Mouse (Mus musculus) macrophage (primary cell): ENCODE measurements around the gene Rffl. TPM values are rescaled to one million over a fixed set of nuclear protein-coding genes. Genes with fewer than 3 reads are reported as not detected.

ENCODE experiments used
- H3K27ac ChIP-seq: fragments of 350-480 bp; formaldehyde crosslinking; 2 replicates; pipeline ENCODE4 v1.9.0; 2021
- H3K36me3 ChIP-seq: fragments of 350-480 bp; formaldehyde crosslinking; 2 replicates; pipeline ENCODE4 v1.9.0; 2021; ENCODE audit errors: inconsistent target
- H3K4me3 ChIP-seq: fragments of 350-480 bp; formaldehyde crosslinking; 2 replicates; pipeline ENCODE4 v1.9.0; 2021; ENCODE audit errors: inconsistent target
- H3K79me2 ChIP-seq: fragments of 350-480 bp; formaldehyde crosslinking; 2 replicates; pipeline ENCODE4 v1.9.0; 2021; ENCODE audit errors: inconsistent target
- WGBS: methylation state at CpG from one replicate; pipeline ENCODE4 v1.1.7; 2026; ENCODE audit warnings: inconsistent platforms; ENCODE audit not compliant: missing documents; 5-methylcytosine and 5-hydroxymethylcytosine counted together
- polyA plus RNA-seq: library from polyadenylated mRNA; stranded (reverse); fragments of 250-400 nt; gene quantifications from 3 replicates; pipeline ENCODE4 v1.2.4, GENCODE M21; 2018; ENCODE audit warnings: inconsistent platforms

Gene Rffl
- polyA plus RNA-seq, 1 experiment from 2014 or later: 5.0 TPM

DNA sequence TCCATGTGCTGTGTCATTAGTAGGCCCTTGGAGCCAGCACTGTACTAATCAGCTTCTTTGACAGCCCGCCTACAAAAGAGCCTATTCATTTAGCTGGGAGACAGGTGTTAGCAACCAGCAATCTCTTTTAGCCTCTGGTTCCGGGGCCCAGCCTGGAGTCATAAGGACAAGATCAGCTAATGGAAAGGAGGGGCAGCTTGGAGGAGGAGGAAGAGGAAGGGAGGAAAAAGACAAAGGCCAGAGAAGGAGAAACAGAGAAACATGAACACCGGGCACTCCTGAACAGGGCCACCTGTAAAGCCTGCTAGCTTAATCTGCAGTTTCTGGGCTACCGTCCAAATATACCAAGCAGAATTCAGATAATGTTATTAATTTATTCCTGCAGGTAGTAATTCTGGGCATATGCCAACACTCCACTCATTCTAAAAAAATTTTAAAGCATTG lies 7.5 kb downstream of the Rffl start:
- no peak overlapping the region for H3K27ac ChIP-seq
- no peak overlapping the region for H3K4me3 ChIP-seq
- H3K79me2 ChIP-seq: peaks cover 80% of the 10 kb centered on the region; the same call in 1 of the 2 replicates
- 96% methylated on average over 4 of the region's 4 CpGs for WGBS
- no peaks in the 10 kb centered on the region for H3K36me3 ChIP-seq

DNA sequence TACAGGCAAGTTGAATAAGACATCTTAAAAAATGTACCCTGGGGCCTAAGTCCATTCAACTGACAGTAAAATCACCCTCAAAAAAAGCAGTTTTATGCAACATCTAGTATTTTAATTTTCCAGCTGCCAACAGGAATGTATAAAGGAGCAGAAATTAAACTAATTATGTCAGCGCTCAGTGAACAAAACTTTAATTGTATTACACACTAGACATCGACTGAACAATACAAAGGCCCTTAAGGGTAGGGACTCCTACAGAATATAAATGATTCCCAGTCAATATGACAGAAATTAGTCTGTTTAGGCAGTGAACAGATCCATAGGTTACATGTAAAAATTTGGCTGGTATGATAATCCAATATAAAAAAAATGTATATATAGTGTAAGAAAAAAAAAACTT lies 8.0 kb downstream of the Rffl start:
- Histone ChIP-seq H3K79me2 (peaks cover 80% of the 10 kb centered on the region; the same call in 1 of the 2 replicates), H3K27ac (no peak overlapping the region), H3K36me3 (no peaks in the 10 kb centered on the region), H3K4me3 (no peak overlapping the region)
- 95% methylated on average over 2 of the region's 2 CpGs for WGBS

DNA sequence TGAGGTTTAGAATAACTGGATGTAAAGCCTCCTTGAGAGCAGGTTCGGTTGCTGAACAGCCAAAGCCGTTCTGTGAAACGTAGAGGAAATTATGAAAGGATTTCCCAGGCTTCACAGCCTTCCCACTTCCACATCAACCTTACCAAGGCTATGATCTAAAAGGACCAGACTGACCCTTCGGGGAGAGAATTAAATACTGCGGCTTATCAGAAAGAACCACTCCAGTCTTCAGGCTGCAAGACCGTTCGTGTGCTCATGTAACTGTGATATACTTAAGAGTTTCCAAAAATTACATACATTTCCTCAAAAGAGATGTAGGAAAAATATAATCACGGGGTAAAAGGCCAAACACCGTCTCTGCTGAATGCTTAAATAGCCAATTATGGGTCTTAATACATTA lies 8.4 kb downstream of the Rffl start:
- Histone ChIP-seq H3K79me2 (peaks cover 79% of the 10 kb centered on the region; the same call in 1 of the 2 replicates), H3K27ac (no peak overlapping the region), H3K36me3 (no peaks in the 10 kb centered on the region), H3K4me3 (no peak overlapping the region)
- 80% methylated on average over 9 of the region's 9 CpGs for WGBS

DNA sequence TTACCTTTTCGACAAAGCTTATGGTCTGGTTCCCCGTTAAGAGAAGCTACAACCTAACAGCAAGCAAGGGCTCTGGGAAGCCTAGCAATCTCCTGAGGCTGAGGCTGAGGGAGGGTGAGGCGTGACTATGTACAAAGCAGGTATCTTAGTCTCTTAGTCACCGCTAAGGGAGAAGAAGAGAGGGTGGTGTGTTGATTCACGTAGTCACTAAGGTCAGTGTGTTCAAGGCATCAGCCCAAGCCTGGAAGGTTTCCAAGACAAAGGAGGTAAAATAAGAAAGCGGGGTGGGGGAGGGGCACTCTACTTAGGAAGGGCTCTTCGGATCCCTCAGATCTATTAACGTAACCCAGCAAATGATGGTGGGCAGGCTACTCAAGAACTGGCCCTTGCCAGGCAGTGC lies 9.5 kb downstream of the Rffl start:
- Histone ChIP-seq H3K36me3 (no peaks in the 10 kb centered on the region), H3K4me3 (no peak overlapping the region)
- 88% methylated on average over 8 of the region's 8 CpGs for WGBS

DNA sequence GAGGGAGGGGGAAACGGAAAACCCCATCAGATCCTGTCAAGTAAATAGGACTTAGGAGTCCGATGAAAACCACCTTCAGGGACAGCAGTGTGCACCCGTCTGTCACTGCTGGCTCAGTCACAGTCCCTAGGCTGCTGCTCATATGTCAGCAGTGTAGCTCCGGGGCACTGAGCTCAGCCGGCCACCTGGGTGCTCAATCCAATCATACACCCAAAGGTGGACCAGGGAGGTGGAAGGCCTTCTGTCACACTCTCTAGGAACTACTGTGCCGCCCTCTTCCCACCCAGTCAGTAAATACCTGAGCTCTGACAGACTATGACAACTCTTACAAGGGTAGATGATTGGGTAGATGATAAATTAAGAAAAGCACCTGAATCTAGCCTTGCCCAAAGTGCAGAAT lies 10.3 kb downstream of the Rffl start:
- Histone ChIP-seq H3K27ac (no peak overlapping the region), H3K36me3 (no peaks in the 10 kb centered on the region), H3K4me3 (no peak overlapping the region), H3K79me2 (peaks cover 84% of the 10 kb centered on the region; the same call in 1 of the 2 replicates)
- WGBS: 52% methylated on average over 6 of the region's 6 CpGs

More for the DNA sequence above, 9.5 kb downstream of the Rffl start:
- no peak overlapping the region for H3K27ac ChIP-seq
- peaks cover 80% of the 10 kb centered on the region; the same call in 1 of the 2 replicates for H3K79me2 ChIP-seq

DNA sequence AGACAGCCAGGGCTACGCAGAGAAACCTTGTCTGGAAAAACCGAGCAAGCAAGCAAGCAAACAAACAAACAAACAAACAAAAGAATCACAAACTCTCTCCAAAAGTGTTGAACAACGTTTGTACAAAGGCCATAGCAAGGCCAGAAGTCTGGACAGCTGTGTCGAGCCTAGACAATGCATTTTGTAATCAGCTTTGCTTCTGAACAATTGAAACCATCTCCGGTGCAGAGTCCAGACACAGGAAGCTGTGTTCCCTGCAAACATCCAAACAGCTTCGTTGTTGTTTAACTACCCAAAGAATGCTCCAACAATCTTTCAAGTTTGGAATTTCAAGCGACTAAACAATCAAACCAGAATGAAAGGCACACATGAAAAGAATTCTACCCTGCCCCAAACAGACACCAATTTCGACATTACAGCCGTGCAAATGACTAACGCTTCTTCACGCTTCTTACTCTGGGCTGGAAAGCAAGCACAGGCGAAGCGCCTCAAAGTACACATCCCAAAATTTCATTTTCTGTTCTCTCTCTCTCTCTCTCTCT lies 13.6 kb downstream of the Rffl start:
- H3K36me3 ChIP-seq: no peaks in the 10 kb centered on the region
- H3K4me3 ChIP-seq: no peak overlapping the region
- no peak overlapping the region for H3K27ac ChIP-seq
- H3K79me2 ChIP-seq: peaks cover 89% of the 10 kb centered on the region; the same call in 1 of the 2 replicates
- 79% methylated on average over 13 of the region's 13 CpGs for WGBS

DNA sequence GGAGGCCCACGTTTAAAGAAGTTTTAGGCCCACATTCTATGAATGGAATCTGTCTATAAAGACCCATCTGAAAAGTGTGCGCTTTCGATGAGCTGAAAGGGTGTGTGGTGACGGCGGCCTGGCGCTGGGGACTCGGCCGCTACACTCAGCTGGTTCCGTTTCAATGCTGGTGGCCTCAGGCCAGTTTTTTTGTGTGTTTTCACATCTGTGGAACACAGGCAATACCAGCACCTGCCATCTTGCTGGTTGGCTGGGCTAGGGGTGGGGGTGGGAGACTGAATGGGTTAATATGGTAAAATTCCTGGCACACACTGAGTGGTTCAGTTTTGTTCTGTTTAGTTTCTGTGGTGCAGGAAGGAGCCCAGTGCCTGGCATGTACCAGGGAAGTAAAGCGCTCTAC lies 15.0 kb downstream of the Rffl start:
- WGBS: 92% methylated on average over 10 of the region's 10 CpGs
- peaks cover 89% of the 10 kb centered on the region; the same call in 1 of the 2 replicates for H3K79me2 ChIP-seq
- H3K4me3 ChIP-seq: no peak overlapping the region
- no peaks in the 10 kb centered on the region for H3K36me3 ChIP-seq
- H3K27ac ChIP-seq: no peak overlapping the region

DNA sequence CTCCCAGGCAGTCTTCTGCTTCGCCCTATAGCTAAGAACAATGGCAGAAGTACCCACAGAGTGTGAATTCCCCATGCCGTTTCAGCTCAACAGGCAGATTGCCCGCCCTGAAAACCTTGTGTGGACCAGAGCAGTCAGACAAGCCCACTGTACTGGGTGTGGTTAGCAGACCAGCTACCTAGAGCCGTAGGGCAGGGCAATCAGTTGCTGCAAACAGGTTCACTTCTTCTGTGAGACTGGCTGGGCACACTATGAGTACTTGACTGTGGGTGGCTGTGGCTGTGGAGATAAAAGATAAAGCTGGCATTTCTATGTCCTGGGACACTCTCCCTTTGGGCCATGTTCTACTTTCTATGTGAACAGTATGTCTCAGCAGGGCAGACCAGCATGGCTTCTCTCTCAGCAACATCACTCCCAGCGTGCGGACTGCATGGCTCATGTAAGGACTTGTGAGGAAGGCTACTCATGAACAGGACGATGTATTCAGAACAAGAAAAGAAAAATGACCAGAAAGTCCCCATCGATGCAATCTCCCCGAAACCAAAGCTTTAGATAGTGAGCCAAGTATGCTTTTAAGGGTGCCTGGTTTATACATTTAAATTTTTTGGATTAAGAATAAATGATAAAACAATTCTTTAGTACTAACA lies 15.6 kb downstream of the Rffl start:
- H3K36me3 ChIP-seq: no peaks in the 10 kb centered on the region
- 95% methylated on average over 9 of the region's 9 CpGs for WGBS
- H3K79me2 ChIP-seq: peaks cover 83% of the 10 kb centered on the region; the same call in 1 of the 2 replicates
- H3K4me3 ChIP-seq: no peak overlapping the region
- no peak overlapping the region for H3K27ac ChIP-seq

DNA sequence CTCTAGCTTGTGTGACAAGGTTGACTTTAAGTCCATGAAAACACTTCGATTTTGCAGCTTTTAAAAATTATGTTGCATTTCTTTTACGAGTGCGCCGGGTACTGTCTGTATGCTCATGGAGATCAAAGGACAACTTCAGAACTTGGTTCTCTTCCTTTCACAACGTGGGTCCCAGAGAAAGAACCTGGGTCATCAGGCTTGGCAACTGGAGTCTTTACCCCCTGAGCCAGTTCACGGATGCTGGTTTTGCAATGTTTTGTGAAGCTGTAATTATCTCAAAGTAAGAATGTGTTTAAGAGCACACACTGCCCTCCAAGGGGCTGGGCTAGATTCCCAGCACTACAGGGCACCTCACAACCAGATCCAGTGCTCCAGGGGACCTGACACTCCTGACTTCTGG lies 16.9 kb downstream of the Rffl start:
- WGBS: 85% methylated on average over 6 of the region's 6 CpGs
- no peak overlapping the region for H3K27ac ChIP-seq

DNA sequence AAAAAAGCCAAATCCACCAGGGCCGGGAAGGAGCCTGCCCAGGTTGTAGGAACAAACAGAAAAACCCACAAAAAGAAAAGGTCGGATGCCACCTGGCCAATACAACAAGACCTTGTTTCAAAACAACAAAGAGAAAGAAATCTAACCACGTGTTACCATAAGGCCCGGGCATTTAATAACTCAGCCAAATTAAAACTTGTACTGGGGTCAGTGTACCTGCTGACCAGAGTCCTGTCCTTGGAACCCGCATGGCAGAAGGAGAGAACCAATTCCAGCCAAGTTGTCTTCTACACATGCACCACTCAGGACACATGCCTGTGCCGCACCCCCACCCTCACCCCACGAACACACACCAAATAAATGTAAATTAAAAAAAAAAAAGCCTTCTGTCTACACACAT lies 18.1 kb downstream of the Rffl start:
- 95% methylated on average over 7 of the region's 7 CpGs for WGBS
- H3K36me3 ChIP-seq: no peaks in the 10 kb centered on the region
- no peak overlapping the region for H3K4me3 ChIP-seq
- peaks cover 75% of the 10 kb centered on the region; the same call in 1 of the 2 replicates for H3K79me2 ChIP-seq
- no peak overlapping the region for H3K27ac ChIP-seq

More for the DNA sequence above, 16.9 kb downstream of the Rffl start:
- H3K4me3 ChIP-seq: no peak overlapping the region
- H3K36me3 ChIP-seq: no peaks in the 10 kb centered on the region
- H3K79me2 ChIP-seq: peaks cover 82% of the 10 kb centered on the region; the same call in 1 of the 2 replicates

DNA sequence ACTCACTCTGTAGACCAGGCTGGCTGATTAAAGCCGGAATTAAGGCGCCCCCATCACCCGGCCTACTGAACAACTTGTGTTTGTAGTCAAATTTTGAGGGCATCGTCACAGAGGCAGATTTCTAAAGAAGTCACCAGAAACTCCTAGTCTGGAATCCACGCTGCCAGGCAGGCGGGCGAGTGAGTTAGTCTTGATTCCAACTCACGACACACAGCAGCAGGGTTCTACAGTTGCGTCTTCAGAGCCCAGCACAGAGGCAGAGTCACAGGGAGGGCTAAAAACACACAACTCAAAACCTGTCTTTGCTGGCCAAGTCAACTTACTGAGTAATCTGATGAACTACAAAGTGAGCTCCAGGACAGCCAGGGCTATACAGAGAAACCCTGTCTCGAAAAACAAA lies 18.5 kb downstream of the Rffl start:
- Histone ChIP-seq H3K27ac (no peak overlapping the region), H3K36me3 (no peaks in the 10 kb centered on the region), H3K79me2 (peaks cover 72% of the 10 kb centered on the region; the same call in 1 of the 2 replicates), H3K4me3 (no peak overlapping the region)
- WGBS: 93% methylated on average over 10 of the region's 10 CpGs

DNA sequence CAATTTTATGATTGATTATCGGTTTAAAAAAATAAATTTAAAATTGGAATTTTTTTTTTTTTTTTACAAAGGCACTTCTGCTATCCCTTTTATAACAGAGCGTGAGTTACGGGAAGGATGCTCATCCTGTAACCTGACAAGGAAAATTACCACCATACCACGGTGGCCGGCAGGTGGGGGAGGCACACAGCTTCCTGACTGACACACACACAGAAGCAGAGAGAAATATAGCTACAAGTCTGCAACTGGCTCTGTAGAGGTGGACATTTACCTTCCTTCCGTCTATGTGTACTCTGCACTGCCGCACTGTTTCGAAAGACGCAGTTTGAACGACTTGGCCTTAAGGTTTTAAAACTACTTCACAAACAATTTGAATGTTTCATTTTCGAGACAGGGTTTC lies 18.9 kb downstream of the Rffl start:
- Histone ChIP-seq H3K4me3 (no peak overlapping the region), H3K36me3 (no peaks in the 10 kb centered on the region), H3K27ac (no peak overlapping the region), H3K79me2 (peaks cover 68% of the 10 kb centered on the region; the same call in 1 of the 2 replicates)
- WGBS: 90% methylated on average over 11 of the region's 11 CpGs

DNA sequence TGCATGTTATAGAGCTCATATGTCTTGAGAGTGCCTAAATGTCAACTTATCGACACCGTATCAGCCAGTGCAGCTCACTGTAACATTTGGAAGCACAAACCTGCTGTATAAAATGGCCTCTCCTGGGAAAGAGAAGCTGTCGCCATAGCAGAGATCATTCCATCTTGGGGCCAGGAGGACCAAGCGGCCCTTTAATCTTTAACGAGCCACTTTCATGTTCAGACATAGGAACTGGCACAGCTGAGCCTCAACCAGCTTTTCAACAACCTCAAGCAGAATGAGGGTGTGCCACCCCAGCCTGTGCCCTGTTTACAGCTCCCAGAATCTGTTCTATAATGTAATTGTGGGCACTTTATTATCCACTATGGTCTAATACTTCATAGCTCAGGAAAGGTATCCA lies 20.8 kb downstream of the Rffl start:
- no peak overlapping the region for H3K4me3 ChIP-seq
- H3K79me2 ChIP-seq: peaks cover 50% of the 10 kb centered on the region; the same call in 1 of the 2 replicates
- no peaks in the 10 kb centered on the region for H3K36me3 ChIP-seq
- H3K27ac ChIP-seq: no peak overlapping the region
- WGBS: 86% methylated on average over 5 of the region's 5 CpGs

DNA sequence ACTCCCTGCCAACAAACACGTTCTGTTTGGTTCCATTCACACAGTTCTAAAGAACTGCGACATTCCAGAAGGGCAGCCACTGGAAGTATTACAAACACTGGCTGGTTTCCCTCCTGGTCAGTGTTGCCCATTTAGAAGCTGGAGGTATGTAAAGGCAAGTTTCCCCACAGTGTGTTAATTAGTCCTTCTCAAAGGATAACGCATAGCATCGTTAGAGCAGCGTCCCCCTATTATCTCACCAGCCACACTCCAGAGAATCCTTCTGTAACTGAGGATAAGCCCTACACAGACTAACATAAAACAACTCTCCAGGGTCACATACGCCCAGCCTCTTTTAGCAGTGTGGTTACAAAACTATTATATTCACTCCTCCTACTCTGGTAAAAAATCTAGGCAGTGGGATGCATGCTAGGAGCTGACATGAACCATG lies 23.4 kb downstream of the Rffl start:
- 92% methylated on average over 6 of the region's 6 CpGs for WGBS

DNA sequence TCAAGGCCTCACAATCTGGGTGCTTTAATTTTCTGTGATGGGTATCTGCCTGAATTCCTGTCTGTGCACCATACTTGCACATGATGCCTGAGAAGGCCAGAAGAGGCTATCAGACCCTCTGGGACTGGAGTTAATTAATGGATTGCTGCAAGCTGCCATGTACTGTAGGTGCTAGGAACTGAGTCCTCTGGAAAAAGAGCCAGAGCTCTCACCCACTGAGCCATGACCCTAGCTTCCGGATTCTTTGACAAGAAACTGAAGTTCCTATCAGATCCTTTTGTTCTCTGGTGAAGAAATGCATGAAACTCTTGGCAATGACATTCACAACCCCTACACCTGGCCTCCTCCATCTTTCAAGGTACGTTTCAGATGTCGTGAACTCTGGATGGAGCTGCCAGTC lies 24.1 kb downstream of the Rffl start:
- WGBS: 98% methylated on average over 3 of the region's 3 CpGs
- H3K4me3 ChIP-seq: no peak overlapping the region
- peaks cover 21% of the 10 kb centered on the region; the same call in 1 of the 2 replicates for H3K79me2 ChIP-seq
- H3K36me3 ChIP-seq: no peaks in the 10 kb centered on the region
- H3K27ac ChIP-seq: no peak overlapping the region

More for the DNA sequence above, 23.4 kb downstream of the Rffl start:
- H3K36me3 ChIP-seq: no peaks in the 10 kb centered on the region
- H3K27ac ChIP-seq: no peak overlapping the region
- H3K79me2 ChIP-seq: peaks cover 28% of the 10 kb centered on the region; the same call in 1 of the 2 replicates
- H3K4me3 ChIP-seq: no peak overlapping the region
